Mouse (Mus musculus) frontal cortex, postnatal 10 days (tissue): ENCODE measurements around the gene Armh1.

Experiments used
- DNase-seq, 2 experiments: peaks; one replicate each; pipeline ENCODE4 v3.0.0; 2022; ENCODE audit warnings: low spot score in 2 of 2, mixed read lengths in 1 of 2

Gene Armh1

DNA sequence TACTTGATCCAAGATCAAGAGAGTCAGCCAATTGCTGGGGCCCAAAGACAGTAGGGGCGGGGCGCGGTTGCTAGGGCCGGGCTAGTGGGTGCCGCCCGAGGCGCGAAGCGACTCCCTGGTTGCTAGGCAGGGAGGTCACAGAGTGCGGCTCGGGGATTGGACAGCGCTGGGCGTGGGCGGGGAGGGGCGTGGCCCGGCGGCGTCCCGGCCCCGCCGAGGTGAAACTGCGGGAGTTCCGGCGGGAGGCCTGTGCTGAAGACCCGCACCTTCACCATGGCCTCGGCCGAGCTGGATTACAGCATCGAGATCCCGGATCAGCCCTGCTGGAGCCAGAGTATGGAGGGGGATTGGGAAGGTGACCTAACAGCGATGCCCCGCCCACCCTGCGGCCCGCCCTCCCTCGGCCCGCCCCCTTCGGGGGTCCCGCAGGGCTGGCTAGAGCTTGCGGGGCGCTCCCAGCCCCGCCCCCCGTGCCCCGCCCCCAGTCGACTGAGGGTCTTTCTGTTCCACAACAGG is at the start of gene Armh1, which contains the start of gene Tmem53:
TSS of gene Armh1 (minus strand) at position 325 of the 516 bp plus-strand sequence.
TSS of gene Tmem53 (plus strand) at position 151 of the 516 bp plus-strand sequence.
- DNase-seq: peak; percentile 72 to 81

- DNase-seq: no peak
Measured at GRCm38 (mm10) chr4:117299921-117300320, 48.0 kb upstream of the Armh1 start.

GRCm38 (mm10) chr4:117297819-117298218 is 45.9 kb upstream of the Armh1 start:
- DNase-seq: no peak

GRCm38 (mm10) chr4:117296849-117297593 is 45.1 kb upstream of the Armh1 start:
- DNase-seq: no peak

GRCm38 (mm10) chr4:117291696-117292095 is 39.8 kb upstream of the Armh1 start:
- no peak for DNase-seq

DNA sequence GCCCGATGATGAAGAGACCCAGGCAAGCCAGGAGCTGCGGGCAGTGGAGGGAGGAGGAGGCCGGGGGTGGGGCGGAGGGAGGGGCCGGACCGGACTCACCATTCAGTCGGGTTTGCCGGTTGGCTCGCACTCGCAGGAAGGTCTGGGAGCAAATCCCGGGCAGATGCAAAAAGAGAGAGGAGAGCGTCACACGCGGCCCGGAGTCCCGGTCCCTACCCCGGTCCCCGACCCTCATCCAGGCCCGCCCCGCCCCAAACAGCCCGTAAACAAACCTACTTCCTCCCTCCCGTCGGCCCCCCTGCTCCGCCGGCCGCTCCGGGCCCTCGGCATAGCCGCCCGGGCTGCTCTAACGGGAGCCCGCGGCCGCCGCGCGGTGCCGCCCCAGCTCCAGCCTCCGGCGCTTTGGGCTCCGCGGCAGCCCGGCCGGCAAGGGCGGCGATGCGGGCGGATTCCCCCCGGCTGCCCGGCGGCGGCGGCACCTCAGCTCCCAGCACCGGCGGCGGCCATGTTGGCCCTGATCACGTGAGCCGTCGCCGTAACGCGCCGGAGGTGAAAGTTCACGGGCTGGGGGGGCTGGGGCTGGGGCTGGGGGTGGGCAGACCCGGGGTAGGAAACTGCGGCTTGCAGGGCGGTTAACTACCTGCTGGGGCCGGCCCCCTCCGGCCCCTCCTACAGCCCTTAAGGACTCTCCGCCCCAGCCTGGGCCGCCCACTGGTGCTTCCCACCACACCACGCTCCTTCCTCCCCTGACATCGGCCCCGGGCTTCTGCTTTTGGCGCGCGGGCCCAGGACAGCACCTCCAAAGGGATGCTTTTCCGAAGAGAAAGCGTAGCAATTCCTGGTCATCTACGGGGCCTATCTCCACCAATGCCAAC is 37.2 kb upstream of the Armh1 start:
- DNase-seq: peak; percentile 45 to 77

GRCm38 (mm10) chr4:117288277-117288926 is 36.5 kb upstream of the Armh1 start:
- no peak for DNase-seq

DNA sequence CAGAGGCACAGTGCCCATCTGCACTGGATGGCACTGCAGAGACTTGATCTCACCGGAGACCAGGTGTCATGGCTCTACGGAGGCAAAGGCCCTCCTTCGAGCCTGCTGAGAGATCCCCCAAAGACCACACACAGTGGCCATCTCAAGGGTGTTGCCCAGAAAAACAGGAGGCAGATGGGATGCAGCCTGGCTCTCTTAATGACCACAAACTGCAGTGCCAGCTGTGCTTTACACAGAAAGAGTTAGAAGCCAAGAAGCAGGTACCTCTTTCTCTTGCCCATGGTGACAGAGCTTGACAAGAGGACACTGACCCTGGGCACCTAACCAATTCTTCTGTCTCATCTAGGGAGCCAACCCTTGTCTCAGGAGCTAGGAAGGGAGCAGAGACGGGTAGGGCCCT is 32.4 kb upstream of the Armh1 start:
- no peak for DNase-seq

GRCm38 (mm10) chr4:117283271-117284191 is 31.6 kb upstream of the Armh1 start:
- DNase-seq: no peak

- no peak for DNase-seq
Measured at GRCm38 (mm10) chr4:117281090-117281845, 29.3 kb upstream of the Armh1 start.

GRCm38 (mm10) chr4:117280397-117280930 is 28.5 kb upstream of the Armh1 start:
- no peak for DNase-seq

GRCm38 (mm10) chr4:117279253-117279642 is 27.3 kb upstream of the Armh1 start:
- DNase-seq: no peak

- no peak for DNase-seq
Measured at GRCm38 (mm10) chr4:117278381-117279252, 26.7 kb upstream of the Armh1 start.

DNA sequence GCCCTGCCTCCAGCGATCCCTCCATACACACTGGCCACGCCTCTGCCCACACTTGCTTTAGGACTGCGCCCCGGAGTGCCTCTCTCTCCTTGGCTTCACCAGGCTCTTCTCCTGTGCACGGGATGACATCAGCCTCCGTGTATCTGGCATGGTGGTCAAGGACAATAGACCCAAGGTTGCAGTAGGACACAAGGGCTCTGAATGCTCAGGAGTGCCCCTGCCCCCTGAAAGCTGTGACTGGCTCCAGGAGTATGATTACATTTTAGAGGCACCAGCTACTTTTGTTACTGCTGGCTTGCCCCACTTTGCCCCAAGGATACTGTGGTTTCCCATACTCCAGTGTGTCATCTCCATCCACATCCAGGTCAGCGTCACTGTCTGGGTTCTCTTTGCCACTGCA is 25.8 kb upstream of the Armh1 start:
- DNase-seq: no peak

DNA sequence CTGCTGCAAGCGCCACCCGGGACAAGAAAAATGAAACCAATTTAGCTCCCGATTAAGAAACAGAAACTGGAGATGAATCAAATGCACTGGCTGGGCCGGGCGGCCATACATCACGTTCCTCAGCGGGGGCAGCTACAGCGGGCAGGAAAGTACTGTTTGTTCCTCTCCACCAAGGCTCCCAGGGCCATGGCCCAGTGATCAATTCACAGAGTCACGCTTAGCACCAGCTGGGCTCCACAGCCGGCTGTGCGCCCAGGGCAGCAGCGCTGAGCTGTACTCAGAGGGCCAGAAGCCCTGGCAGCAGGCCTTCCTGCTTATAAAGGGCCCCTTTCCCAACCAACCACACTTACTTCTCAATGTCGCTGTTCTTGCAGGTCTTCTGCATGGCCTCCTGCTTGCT is 25.1 kb upstream of the Armh1 start:
- no peak for DNase-seq

GRCm38 (mm10) chr4:117276281-117276711 is 24.4 kb upstream of the Armh1 start:
- no peak for DNase-seq

GRCm38 (mm10) chr4:117274720-117275119 is 22.8 kb upstream of the Armh1 start:
- DNase-seq: no peak

GRCm38 (mm10) chr4:117272459-117272858 is 20.5 kb upstream of the Armh1 start:
- DNase-seq: no peak

DNA sequence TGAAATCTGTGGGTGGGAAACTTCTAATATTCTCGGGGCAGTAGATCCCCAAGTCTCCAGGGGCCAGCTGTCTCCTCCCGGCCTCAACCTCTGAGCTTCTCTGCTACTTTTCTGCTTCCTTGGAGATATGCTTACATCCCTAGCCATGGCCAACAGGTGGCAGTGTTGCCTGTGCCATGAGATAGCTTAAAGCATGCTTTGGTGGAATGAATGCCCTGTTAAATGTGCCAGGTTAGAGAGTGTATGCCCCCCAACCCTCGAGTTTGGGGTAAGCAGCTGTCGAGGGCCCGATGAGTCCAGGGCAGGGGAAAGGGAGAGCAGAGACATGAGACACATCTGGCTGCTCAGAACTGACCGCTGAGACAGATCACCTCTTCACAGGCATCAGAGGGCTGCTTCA is 18.4 kb upstream of the Armh1 start:
- peak; percentile 50 to 71 for DNase-seq
